Mouse (Mus musculus) heart, postnatal 25 days (tissue): ENCODE data around the gene Hnrnpab. TPM values are rescaled to one million over a fixed set of nuclear protein-coding genes. Genes with fewer than 3 reads are reported as not detected.
"Not testable (repeated sequence)": the region's sequence is repeated elsewhere in the genome, so short reads cannot be mapped to it uniquely, and the experiment has no call there.

Source experiments
- DNase-seq: peaks from one replicate; pipeline ENCODE4 v3.0.0; 2022; ENCODE audit warnings: low spot score
- intact Hi-C: fragments of 180-260 bp; cut with DNase I; formaldehyde crosslinking; loops from one replicate; pipeline ENCODE4 v1.15.1; 2025
- total RNA-seq, 2 experiments: library from RNA; stranded (reverse); gene quantifications; 2 replicates each; pipeline ENCODE4 v1.2.3; 2021

Gene Hnrnpab
- total RNA-seq, 2 experiments from 2014 or later, result 134 to 142 TPM

GRCm38 (mm10) chr11:51615129-51615528 lies 8.5 kb upstream of the Hnrnpab start:
- DNase-seq, result no peak
- intact Hi-C loops, result no loop called here

GRCm38 (mm10) chr11:51614256-51614655 lies 7.6 kb upstream of the Hnrnpab start:
- no peak for DNase-seq
- intact Hi-C loops, result no loop called here

GRCm38 (mm10) chr11:51609940-51610339 lies 3.3 kb upstream of the Hnrnpab start:
- DNase-seq, intact Hi-C loops: not testable (repeated sequence)

- intact Hi-C loops, result no loop called here
- DNase-seq, result no peak
These were observed 2.7 kb upstream of the Hnrnpab start for GRCm38 (mm10) chr11:51609266-51609909.

GRCm38 (mm10) chr11:51607096-51607738 lies 570 bp upstream of the Hnrnpab start:
- no peak for DNase-seq
- intact Hi-C loops, result no loop called here

DNA sequence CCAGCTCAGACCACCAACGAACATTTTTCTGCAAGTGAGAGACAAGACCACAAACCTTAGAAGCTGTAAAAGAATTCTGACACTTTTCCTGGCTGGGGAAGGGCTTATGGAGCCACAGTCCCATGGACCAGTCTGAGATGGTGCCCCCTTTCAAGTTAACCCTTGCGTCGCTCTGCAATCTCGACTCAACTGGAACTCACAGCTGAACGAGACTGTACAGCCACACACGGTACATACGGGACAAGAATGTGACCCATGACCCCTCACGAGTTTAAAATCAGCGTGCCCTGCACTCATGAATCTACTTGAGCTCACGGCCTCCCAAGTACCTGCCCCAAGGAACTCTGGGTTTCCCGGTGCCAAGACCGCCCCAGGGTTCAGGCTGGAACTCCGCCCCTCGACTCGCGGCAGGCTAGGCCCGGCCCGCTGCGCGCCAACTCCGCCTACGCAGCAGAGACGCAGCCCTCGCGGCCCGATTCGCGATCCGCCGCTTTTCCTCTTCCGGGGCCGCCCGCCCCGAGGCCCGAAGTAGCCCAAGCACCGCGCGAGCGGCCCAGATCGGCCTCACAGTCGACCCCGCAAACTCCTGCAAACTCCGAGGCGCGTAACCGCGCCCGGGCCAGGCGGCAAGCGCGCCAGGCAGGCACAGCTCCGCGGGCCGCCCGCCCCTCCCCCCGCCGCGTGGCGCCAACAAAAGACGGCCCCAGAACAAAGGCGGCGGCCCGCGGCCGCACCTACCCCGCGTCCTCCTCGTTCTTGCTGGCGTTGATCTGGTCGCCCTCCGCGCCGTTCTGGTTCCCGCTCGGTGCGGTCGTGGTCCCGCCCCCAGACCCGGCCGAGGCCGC lies 823 bp downstream of the Hnrnpab start:
- peak; percentile 83 for DNase-seq
- intact Hi-C loops, result no loop called here

DNA sequence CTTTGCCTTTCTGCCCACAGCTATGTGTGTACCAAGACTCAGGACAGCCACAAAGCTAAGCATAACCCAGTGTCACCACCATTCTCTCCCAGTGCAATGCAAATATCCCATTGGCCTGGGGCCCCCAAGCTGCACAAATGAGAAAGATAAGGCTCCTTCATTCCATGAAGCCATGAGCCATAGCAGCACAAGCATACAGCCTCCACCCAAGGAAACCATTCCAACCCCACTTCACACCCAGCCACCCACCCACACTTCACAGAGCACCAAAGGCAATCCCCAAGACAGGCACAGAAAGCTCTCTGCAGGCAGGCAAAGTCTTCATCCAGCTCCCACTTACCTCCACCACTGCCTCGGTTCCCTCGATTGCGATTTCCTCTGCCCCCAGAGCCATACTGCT lies 4.4 kb downstream of the Hnrnpab start:
- no peak for DNase-seq
- intact Hi-C loops, result no loop called here

DNA sequence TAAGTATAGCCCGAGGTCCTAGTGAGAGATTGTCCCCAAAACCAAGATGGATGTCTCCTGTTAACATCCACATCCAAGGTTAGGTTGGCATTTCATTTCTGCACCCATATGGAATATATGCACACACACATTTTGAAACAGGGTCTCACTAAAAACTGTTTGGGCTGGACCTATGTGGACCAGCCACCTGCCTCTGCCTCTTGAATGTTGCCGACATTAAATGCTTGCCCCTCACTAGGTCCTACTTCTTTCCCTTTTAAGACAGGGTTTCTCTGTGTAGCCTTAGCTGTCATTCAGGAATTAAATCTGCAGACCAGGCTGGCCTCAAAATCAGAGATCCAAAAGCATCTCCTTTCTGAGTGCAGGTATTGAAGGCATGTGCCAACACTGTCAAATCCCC lies 9.1 kb downstream of the Hnrnpab start:
- intact Hi-C loops, result loop anchor here (10.0 kb wide), 1 partner anchor 507 kb away; no protein-coding TSS in a partner anchor
- DNase-seq, result no peak

DNA sequence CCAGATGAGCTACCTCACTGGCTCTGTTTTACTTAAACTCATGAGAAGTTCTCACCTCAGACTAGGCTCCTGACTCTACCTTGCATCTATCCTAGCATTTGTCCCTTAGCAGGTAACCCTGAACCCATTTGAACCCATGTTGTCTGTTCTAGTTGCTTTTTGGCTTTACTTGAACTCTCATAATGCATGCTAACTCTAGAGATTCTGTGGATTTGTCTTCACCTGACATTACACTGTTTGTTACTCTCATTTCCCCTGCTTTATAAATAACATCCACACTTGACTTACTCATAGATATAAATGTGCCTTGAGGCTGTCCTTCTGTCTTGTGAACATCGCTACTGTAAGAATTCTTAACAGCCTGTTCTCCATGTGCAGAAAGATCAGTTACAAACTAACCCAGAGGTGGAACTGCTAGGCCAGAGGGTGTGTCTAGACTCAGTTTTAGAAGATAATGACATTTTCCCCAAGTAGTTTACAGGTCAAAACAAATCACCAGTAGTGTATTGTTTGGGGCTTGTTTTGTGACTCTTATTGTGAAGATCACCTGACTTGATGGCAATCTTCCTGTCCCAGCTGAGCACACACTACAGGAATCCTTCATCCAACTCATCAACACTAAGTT lies 11.1 kb downstream of the Hnrnpab start:
- intact Hi-C loops, result loop anchor here (10.0 kb wide), 1 partner anchor 509 kb away; no protein-coding TSS in a partner anchor
- DNase-seq, result no peak

GRCm38 (mm10) chr11:51594715-51595350 lies 11.8 kb downstream of the Hnrnpab start:
- no peak for DNase-seq

DNA sequence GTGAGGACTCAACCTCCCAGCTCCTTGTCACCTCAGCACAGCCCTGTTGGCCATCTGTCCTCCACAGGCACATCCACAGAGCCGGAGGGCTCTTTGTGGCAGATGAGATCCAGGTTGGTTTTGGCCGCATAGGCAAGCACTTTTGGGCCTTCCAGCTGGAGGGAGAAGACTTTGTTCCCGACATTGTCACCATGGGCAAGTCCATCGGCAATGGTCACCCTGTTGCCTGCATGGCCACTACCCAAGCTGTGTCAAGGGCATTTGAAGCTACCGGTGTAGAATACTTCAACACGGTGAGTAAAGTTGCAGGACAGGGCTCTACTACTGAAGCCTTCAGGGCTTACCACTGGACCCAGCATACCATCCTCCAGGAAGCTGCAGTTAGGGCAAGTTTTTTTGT lies 12.8 kb downstream of the Hnrnpab start:
- intact Hi-C loops, result loop anchor here (10.0 kb wide), 1 partner anchor 511 kb away; no protein-coding TSS in a partner anchor
- no peak for DNase-seq

More at GRCm38 (mm10) chr11:51594715-51595350, 11.8 kb downstream of the Hnrnpab start:
- intact Hi-C loops, result loop anchor here (10.0 kb wide), 1 partner anchor 510 kb away; no protein-coding TSS in a partner anchor

- DNase-seq, result no peak
- intact Hi-C loops, result loop anchor here (10.0 kb wide), 1 partner anchor 511 kb away; no protein-coding TSS in a partner anchor
These were observed 13.3 kb downstream of the Hnrnpab start for GRCm38 (mm10) chr11:51593368-51593767.

GRCm38 (mm10) chr11:51591915-51592314 lies 14.7 kb downstream of the Hnrnpab start:
- intact Hi-C loops, result loop anchor here (10.0 kb wide), 1 partner anchor 513 kb away; no protein-coding TSS in a partner anchor
- no peak for DNase-seq

DNA sequence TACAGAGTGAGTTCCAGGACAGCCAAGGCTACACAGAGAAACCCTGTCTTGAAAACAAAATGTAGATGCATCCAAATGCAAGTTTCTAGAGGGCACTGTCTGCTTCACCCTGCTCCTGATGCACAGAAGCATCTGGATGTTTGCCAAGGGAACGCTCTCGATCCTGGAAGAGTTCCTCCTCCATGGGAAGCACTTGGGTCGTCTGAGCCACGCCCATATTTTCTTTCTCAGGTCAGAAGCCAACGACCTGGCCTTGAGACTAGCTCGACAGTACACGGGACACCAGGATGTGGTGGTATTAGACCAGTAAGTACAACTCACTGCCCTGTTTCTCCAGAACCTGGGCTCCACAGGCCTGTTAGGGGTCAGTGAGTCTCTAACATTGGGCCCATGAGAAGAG lies 15.5 kb downstream of the Hnrnpab start:
- intact Hi-C loops, result loop anchor here (10.0 kb wide), 1 partner anchor 514 kb away; no protein-coding TSS in a partner anchor
- DNase-seq, result no peak

- DNase-seq, result no peak
- intact Hi-C loops, result loop anchor here (10.0 kb wide), 1 partner anchor 515 kb away; no protein-coding TSS in a partner anchor
These were observed 16.6 kb downstream of the Hnrnpab start for GRCm38 (mm10) chr11:51590002-51590401.

- intact Hi-C loops, result no loop called here
- DNase-seq, result no peak
These were observed 17.8 kb downstream of the Hnrnpab start for GRCm38 (mm10) chr11:51588833-51589232.

- no peak for DNase-seq
- intact Hi-C loops, result no loop called here
These were observed 19.6 kb downstream of the Hnrnpab start for GRCm38 (mm10) chr11:51587059-51587458.

DNA sequence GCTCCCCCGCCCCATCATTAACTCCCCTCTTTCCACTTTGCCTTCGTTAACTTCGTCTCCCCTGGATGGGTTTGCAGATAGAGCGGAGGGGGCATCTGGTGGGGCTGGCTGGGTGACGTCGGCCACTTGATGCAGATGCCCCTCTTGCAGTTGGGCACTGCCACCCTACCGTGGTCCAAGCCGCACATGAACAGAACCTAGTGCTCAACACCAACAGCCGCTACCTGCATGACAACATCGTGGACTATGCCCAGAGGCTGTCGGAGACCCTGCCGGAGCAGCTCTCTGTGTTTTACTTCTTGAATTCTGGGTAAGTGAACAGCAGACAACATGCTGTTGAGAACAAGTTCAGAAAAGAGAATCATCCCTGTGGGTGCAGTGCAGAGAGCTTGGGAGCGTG lies 20.2 kb downstream of the Hnrnpab start:
- no peak for DNase-seq
- intact Hi-C loops, result no loop called here

DNA sequence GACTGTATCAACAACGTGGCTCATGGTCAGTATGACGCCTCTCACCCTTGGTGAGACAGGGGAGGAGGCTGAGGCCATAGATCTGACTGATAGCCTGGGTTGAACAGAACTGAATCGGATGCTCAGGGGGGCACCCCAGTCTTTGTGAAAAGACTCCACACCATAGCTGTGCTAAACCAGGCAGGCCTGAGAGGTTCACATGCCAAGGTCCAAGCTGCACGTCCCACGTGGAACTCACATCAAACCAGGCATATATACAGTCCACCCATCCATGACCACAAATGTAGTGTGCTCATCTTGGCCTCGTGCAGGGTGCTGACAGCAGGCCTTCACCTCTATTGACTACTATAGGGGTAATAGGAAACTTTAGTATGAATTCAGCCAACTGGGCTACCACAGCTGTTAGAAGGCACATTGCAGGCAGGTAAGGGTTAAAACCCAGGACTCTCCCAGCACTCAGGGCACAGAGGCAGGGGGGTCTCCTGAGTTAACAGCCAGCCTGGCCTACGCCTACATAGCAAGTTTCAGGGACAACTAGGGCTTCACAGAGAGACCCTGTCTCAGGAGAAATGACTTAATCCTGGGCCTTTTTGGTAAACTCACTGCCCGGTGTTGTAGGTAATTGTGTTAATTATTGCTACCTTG lies 20.9 kb downstream of the Hnrnpab start:
- intact Hi-C loops, result no loop called here
- no peak for DNase-seq
